Mouse (Mus musculus) urinary bladder, postnatal 36 days (tissue): ENCODE results near the gene Thap8.

ENCODE experiments used
- DNase-seq, 2 experiments: peaks; one replicate each; pipeline ENCODE4 v3.0.0; 2022; ENCODE audit warnings: low spot score in 2 of 2, mixed read lengths in 1 of 2

The Thap8 gene

GRCm38 (mm10) chr7:30286701-30287410 is 7.0 kb downstream of the Thap8 start:
- DNase-seq, result peak in 1 of 2 experiments; percentile 35

GRCm38 (mm10) chr7:30288046-30288445 is 8.2 kb downstream of the Thap8 start:
- no peak for DNase-seq

GRCm38 (mm10) chr7:30289071-30289713 is 9.3 kb downstream of the Thap8 start:
- DNase-seq, result no peak

- DNase-seq, result no peak
These were observed 10.0 kb downstream of the Thap8 start for GRCm38 (mm10) chr7:30289714-30290399.

GRCm38 (mm10) chr7:30291215-30292131 is 11.6 kb downstream of the Thap8 start, which contains the start of gene Clip3:
TSS of gene Clip3 (plus strand) at chr7:30291728.
- DNase-seq, result peak; percentile 46 to 68

- DNase-seq, result no peak
These were observed 13.9 kb downstream of the Thap8 start for GRCm38 (mm10) chr7:30293795-30294194.

GRCm38 (mm10) chr7:30294296-30294695 is 14.4 kb downstream of the Thap8 start:
- DNase-seq, result no peak

GRCm38 (mm10) chr7:30295103-30295502 is 15.2 kb downstream of the Thap8 start:
- peak in 1 of 2 experiments; percentile 51 for DNase-seq

GRCm38 (mm10) chr7:30296816-30297215 is 16.9 kb downstream of the Thap8 start:
- DNase-seq, result no peak

- no peak for DNase-seq
These were observed 17.4 kb downstream of the Thap8 start for GRCm38 (mm10) chr7:30297266-30297665.

- no peak for DNase-seq
These were observed 21.0 kb downstream of the Thap8 start for GRCm38 (mm10) chr7:30300914-30301313.

GRCm38 (mm10) chr7:30306083-30306779 is 26.3 kb downstream of the Thap8 start:
- no peak for DNase-seq

GRCm38 (mm10) chr7:30308076-30309005 is 28.4 kb downstream of the Thap8 start, which contains the start of gene Alkbh6:
TSS of gene Alkbh6 (plus strand) at chr7:30308717.
- DNase-seq, result peak; percentile 89 to 94

GRCm38 (mm10) chr7:30309395-30310129 is 29.7 kb downstream of the Thap8 start:
- DNase-seq, result no peak

- no peak for DNase-seq
These were observed 30.2 kb downstream of the Thap8 start for GRCm38 (mm10) chr7:30310136-30310535.

- DNase-seq, result no peak
These were observed 33.9 kb downstream of the Thap8 start for GRCm38 (mm10) chr7:30313666-30314320.

- no peak for DNase-seq
These were observed 34.8 kb downstream of the Thap8 start, which contains the start of gene Syne4 for GRCm38 (mm10) chr7:30314721-30315155. TSS of gene Syne4 (plus strand) at chr7:30314807.
